Mouse (Mus musculus): ENCODE measurements around the gene Ormdl3. TPM values are rescaled to one million over a fixed set of nuclear protein-coding genes. Genes with fewer than 3 reads are reported as not detected.

Ormdl3 gene
- total RNA-seq, 2 experiments from 2014 or later: 21.7 to 38.6 TPM

GRCm38 (mm10) chr11:98590548-98591445 lies 3.6 kb upstream of the Ormdl3 start:
- ATAC-seq (replicated peaks; ENCODE audit: low FRiP score, low TSS enrichment, poor library complexity, severe bottlenecking): no peak

GRCm38 (mm10) chr11:98589306-98589705 lies 2.1 kb upstream of the Ormdl3 start:
- ATAC-seq (replicated peaks; ENCODE audit: low FRiP score, low TSS enrichment, poor library complexity, severe bottlenecking): no peak

GRCm38 (mm10) chr11:98588833-98589281 lies 1.7 kb upstream of the Ormdl3 start:
- ATAC-seq (replicated peaks; ENCODE audit: low FRiP score, low TSS enrichment, poor library complexity, severe bottlenecking): no peak

- peak; percentile 79 for ATAC-seq (replicated peaks; ENCODE audit: low FRiP score, low TSS enrichment, poor library complexity, severe bottlenecking)
Observed at GRCm38 (mm10) chr11:98587684-98588546, 747 bp upstream of the Ormdl3 start.

- no peak for ATAC-seq (replicated peaks; ENCODE audit: low FRiP score, low TSS enrichment, poor library complexity, severe bottlenecking)
Observed at GRCm38 (mm10) chr11:98586087-98586891, 879 bp downstream of the Ormdl3 start.

- no peak for ATAC-seq (replicated peaks; ENCODE audit: low FRiP score, low TSS enrichment, poor library complexity, severe bottlenecking)
Observed at GRCm38 (mm10) chr11:98584629-98585177, 2.5 kb downstream of the Ormdl3 start.

- ATAC-seq (replicated peaks; ENCODE audit: low FRiP score, low TSS enrichment, poor library complexity, severe bottlenecking): no peak
Observed at GRCm38 (mm10) chr11:98584146-98584545, 3.0 kb downstream of the Ormdl3 start.

- no peak for ATAC-seq (replicated peaks; ENCODE audit: low FRiP score, low TSS enrichment, poor library complexity, severe bottlenecking)
Observed at GRCm38 (mm10) chr11:98583571-98583970, 3.6 kb downstream of the Ormdl3 start.

- peak; percentile 48 for ATAC-seq (replicated peaks; ENCODE audit: low FRiP score, low TSS enrichment, poor library complexity, severe bottlenecking)
Observed at GRCm38 (mm10) chr11:98583265-98583552, 4.0 kb downstream of the Ormdl3 start.

- ATAC-seq (replicated peaks; ENCODE audit: low FRiP score, low TSS enrichment, poor library complexity, severe bottlenecking): peak; percentile 20; the same call in 1 of the 2 replicates
Observed at GRCm38 (mm10) chr11:98582551-98583264, 4.5 kb downstream of the Ormdl3 start.

GRCm38 (mm10) chr11:98582030-98582388 lies 5.2 kb downstream of the Ormdl3 start:
- peak; percentile 24 for ATAC-seq (replicated peaks; ENCODE audit: low FRiP score, low TSS enrichment, poor library complexity, severe bottlenecking)

- ATAC-seq (replicated peaks; ENCODE audit: low FRiP score, low TSS enrichment, poor library complexity, severe bottlenecking): peak; percentile 34
Observed at GRCm38 (mm10) chr11:98581286-98582029, 5.7 kb downstream of the Ormdl3 start.

- ATAC-seq (replicated peaks; ENCODE audit: low FRiP score, low TSS enrichment, poor library complexity, severe bottlenecking): peak; percentile 48
Observed at GRCm38 (mm10) chr11:98580301-98581121, 6.7 kb downstream of the Ormdl3 start.

- ATAC-seq (replicated peaks; ENCODE audit: low FRiP score, low TSS enrichment, poor library complexity, severe bottlenecking): no peak
Observed at GRCm38 (mm10) chr11:98577776-98578175, 9.4 kb downstream of the Ormdl3 start.

- ATAC-seq (replicated peaks; ENCODE audit: low FRiP score, low TSS enrichment, poor library complexity, severe bottlenecking): no peak
Observed at GRCm38 (mm10) chr11:98569461-98569860, 17.7 kb downstream of the Ormdl3 start.

GRCm38 (mm10) chr11:98568326-98568725 lies 18.8 kb downstream of the Ormdl3 start:
- ATAC-seq (replicated peaks; ENCODE audit: low FRiP score, low TSS enrichment, poor library complexity, severe bottlenecking): no peak

GRCm38 (mm10) chr11:98563921-98564414 lies 23.2 kb downstream of the Ormdl3 start:
- ATAC-seq (replicated peaks; ENCODE audit: low FRiP score, low TSS enrichment, poor library complexity, severe bottlenecking): no peak
